Mouse (Mus musculus) hindbrain, embryonic 14.5 days (tissue): ENCODE results near the gene Pou2af1. TPM values are rescaled to one million over a fixed set of nuclear protein-coding genes. Genes with fewer than 3 reads are reported as not detected.

ENCODE experiments used
- polyA plus RNA-seq: library from polyadenylated mRNA; unstranded; fragments of >200 nt; fragmentation: Nextera tagmentation; extraction: Ambion mirVana; gene quantifications from 2 replicates; pipeline ENCODE4 v1.2.1, GENCODE M21; 2014

The Pou2af1 gene
- polyA plus RNA-seq, 1 experiment from 2014 or later: not detected

Other genes with a start within 250 kb of the Pou2af1 start
- gene Sik2, start 204.6 kb upstream of the Pou2af1 start, polyA plus RNA-seq: 16.1 and 17.4 TPM in 2 replicates
- gene Btg4, start 152.8 kb upstream of the Pou2af1 start, polyA plus RNA-seq: not detected in 2 replicates
- gene Layn, start 136.6 kb upstream of the Pou2af1 start, polyA plus RNA-seq: 2.1 TPM in 2 replicates
- 1.7 and 1.8 TPM in 2 replicates for gene 4833427G06Rik, start 111.6 kb upstream of the Pou2af1 start, polyA plus RNA-seq
- not detected in 2 replicates for gene Gm32742, start 48.2 kb upstream of the Pou2af1 start, polyA plus RNA-seq
- gene Colca2, start 64.9 kb downstream of the Pou2af1 start, polyA plus RNA-seq: 0.50 and 0.62 TPM in 2 replicates
- not detected in 2 replicates for gene 1810046K07Rik, start 115.2 kb downstream of the Pou2af1 start, polyA plus RNA-seq